Mouse (Mus musculus) testis, adult 2 months (tissue): Measurements from ENCODE around the gene Avil.

Experiments used
- CTCF ChIP-seq: fragments of 200-500 bp; IDR thresholded peaks from 2 replicates; pipeline ENCODE4 v1.5.1; 2012; ENCODE audit warnings: low read depth, mild to moderate bottlenecking, inconsistent platforms, low read length, moderate library complexity; ENCODE audit not compliant: control insufficient read depth, insufficient read depth, insufficient replicate concordance
- POLR2A ChIP-seq: fragments of 200-500 bp; IDR thresholded peaks from 2 replicates; pipeline ENCODE4 v1.6.1; 2012; ENCODE audit warnings: low read depth, mild to moderate bottlenecking, inconsistent platforms, low read length, moderate library complexity; ENCODE audit not compliant: control insufficient read depth

GRCm38 (mm10) chr10:126962966-126963330 is 37.6 kb upstream of the Avil start:
- TF ChIP-seq CTCF (no peak), POLR2A (no peak)
